Mouse (Mus musculus) bone marrow macrophage, adult 2 months (primary cell): ENCODE results near the gene Nup210l. TPM values are rescaled to one million over a fixed set of nuclear protein-coding genes. Genes with fewer than 3 reads are reported as not detected.

Experiments used
- H3K27ac ChIP-seq: 2 replicates; pipeline ENCODE4 v1.5.1; 2012; ENCODE audit warnings: low read depth, low read length; ENCODE audit not compliant: insufficient read depth
- H3K4me1 ChIP-seq: 2 replicates; pipeline ENCODE4 v1.6.1; 2012; ENCODE audit warnings: low read length; ENCODE audit not compliant: control insufficient read depth, insufficient read depth
- H3K4me3 ChIP-seq: 2 replicates; pipeline ENCODE4 v1.5.1; 2012; ENCODE audit warnings: mild to moderate bottlenecking, low read length, moderate library complexity; ENCODE audit not compliant: insufficient read depth
- CTCF ChIP-seq: IDR thresholded peaks from 2 replicates; pipeline ENCODE4 v1.5.1; 2012; ENCODE audit warnings: low read depth, mild to moderate bottlenecking, low read length, moderate library complexity
- POLR2A ChIP-seq: IDR thresholded peaks from 2 replicates; pipeline ENCODE4 v1.6.1; 2012; ENCODE audit warnings: mild to moderate bottlenecking, low read depth, low read length, borderline replicate concordance
- polyA plus RNA-seq: library from polyadenylated mRNA; stranded (reverse); fragments of >200 nt; gene quantifications from 2 replicates; pipeline ENCODE4 v1.2.4, GENCODE M21; 2012; ENCODE audit not compliant: missing spikeins, insufficient read depth, insufficient read length

Nup210l gene
- polyA plus RNA-seq, 1 experiment: 0.28 TPM

DNA sequence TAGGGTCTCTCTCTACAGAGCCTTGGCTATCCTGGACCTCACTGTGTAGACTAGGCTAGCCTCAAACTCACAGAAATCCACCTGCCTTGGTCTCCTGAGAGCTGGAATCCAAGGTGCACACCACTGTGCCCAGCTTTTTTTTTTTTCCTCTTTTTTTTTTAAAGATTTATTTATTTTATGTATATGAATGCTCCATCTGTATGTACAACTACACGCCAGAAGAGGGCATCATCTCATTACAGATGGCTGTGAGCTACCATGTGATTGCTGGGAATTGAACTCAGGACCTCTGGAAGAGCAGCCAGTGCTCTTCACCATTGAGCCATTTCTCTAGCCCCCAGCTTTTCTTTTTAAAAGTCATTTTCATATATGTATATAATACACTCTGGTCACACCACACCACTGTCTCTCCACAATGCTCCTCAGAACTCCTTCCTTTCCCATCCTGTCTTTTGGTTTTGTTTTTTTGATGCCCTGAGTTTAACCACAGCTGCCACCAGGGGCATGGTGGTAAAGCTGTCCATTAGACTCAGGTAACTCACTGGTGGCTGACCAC, 112.0 kb downstream of the Nup210l start:
- Histone ChIP-seq H3K4me3 (no peak overlapping the region), H3K27ac (no peak overlapping the region), H3K4me1 (peaks cover 15% of the 10 kb centered on the region)
- TF ChIP-seq CTCF (no peak), POLR2A (no peak)

DNA sequence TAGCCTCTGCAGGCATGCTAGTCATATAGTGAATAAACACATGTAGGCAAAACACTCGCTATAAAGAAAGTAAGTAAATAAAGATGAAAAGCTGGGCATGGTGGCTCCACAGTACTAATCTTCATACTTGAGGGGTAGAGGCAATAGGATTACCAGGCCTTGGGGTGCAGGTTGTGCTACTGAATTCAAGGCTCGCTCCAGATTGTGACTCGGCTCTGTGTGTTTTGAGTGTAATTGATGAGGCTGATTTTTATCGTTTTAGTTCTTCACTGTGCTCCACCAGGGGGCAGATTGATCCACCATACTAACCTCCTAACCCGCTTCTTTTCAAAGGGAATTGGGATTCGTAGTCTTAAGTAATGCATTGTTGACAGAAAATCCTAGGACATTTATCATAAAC, 116.2 kb downstream of the Nup210l start:
- Histone ChIP-seq H3K27ac (0 out of 2 replicates have a peak overlapping the region, but pooled peaks have one; percentile 7), H3K4me3 (peak overlapping the region; percentile 46), H3K4me1 (peaks cover 6% of the 10 kb centered on the region)
- TF ChIP-seq CTCF (no peak), POLR2A (no peak)

DNA sequence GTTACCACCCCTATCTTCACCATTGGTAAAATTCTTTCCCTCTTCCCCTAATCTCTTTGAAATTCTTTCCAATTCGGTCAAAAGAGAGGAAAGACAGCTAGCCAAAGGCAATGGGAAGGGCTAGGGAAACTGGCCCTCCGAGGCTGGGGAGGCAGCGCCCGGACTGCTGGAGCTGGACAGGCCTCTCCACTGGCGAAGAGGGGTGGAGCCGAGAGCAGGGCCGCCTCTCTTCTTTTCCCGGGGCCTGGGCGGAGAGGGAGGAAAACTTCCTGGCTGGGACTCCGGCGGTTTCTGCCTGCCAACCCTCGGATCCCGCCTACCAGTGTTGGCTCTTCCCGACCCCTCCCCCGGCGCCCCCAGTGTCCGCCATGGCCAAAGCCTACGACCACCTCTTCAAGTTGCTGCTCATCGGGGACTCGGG, 116.6 kb downstream of the Nup210l start:
- H3K4me1 ChIP-seq: peaks cover 6% of the 10 kb centered on the region
- TF ChIP-seq POLR2A (no peak), CTCF (no peak)
- H3K4me3 ChIP-seq: peak overlapping the region; percentile 46
- peak overlapping the region; percentile 7; the same call in 1 of the 2 replicates for H3K27ac ChIP-seq

DNA sequence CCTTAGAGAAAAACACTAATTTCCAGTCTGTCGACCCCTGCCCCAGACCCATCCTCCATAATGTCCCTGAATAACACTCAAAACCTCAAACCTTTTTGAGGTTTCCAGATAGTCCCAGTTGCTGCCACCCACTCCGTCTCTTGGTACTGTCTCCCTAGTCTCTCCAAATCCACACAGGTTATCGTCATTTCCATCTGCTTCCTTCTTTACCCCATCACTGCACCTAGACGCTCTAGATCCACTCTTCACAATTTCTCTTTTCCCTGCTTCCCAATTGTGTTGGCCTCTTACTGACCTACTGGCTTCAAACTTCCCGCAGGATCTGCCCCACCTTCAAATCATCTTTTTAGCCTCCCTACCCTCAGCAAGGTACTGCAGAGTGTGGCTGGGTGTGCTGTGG, 117.2 kb downstream of the Nup210l start:
- H3K27ac ChIP-seq: no peak overlapping the region

DNA sequence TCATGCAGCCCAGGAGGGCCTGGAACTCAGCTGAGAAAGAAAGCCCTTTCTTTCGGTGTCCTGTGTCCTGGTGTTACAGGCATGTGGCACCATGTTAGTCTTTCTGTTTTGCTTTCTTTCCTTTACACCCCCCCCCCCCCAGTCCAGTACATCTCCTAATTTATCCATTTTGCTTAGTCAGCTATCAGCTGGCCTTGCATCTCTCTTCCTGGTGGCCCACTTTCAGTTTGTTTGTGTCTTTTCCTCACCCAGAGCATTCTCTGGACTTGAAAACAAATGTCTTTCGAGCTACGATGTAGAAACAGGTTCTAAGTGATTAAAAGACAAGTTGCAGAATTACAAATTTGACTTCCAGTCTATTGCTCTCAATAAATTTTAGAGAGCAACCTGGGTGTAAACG, 118.5 kb downstream of the Nup210l start:
- no peak overlapping the region for H3K27ac ChIP-seq
- TF ChIP-seq CTCF: no peak
- no peak for TF ChIP-seq POLR2A
- H3K4me1 ChIP-seq: peaks cover 6% of the 10 kb centered on the region
- H3K4me3 ChIP-seq: no peak overlapping the region

More for the DNA sequence above, 117.2 kb downstream of the Nup210l start:
- Histone ChIP-seq H3K4me1 (peaks cover 6% of the 10 kb centered on the region), H3K4me3 (no peak overlapping the region)
- TF ChIP-seq CTCF: no peak
- no peak for TF ChIP-seq POLR2A

DNA sequence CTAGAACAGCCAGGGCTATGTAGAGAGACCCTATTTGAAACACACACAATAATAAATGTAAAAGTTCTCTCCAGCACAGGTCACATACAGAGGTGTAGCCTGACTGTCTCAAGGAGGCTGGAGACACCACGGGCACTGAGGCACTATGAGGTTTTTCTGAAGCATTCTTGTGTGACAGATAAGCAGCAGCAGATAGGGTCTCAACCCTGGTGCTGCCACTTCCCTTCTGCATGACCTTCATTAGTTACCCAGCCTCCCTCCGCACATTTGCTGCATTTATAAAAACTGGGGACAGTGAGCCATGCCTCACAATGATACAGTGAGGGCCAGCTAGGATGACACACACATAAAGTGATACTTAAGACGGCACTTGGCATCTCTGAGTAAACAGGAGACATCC, 119.0 kb downstream of the Nup210l start:
- H3K4me3 ChIP-seq: no peak overlapping the region
- TF ChIP-seq CTCF (no peak), POLR2A (no peak)

DNA sequence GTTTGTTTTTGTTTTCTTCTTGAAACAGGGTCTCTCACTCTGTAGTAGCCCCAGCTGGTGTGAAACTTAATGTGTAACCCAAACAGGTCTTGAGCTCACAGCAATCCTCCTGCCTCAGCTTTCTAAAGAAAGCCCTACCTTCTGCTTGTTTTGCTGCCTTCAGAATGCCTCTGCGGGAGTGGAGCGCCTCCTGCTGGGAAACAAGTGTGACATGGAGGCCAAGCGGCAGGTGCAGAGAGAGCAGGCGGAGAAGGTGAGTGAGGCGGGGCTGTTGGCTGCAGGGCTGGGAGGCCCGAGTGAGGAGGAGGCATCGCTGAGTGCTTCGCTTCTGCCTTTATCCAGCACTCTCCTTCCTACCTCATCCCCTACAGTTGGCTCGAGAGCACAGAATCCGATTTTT, 120.4 kb downstream of the Nup210l start:
- no peak overlapping the region for H3K27ac ChIP-seq
- TF ChIP-seq POLR2A (no peak), CTCF (no peak)
- no peak overlapping the region for H3K4me3 ChIP-seq
- peaks cover 6% of the 10 kb centered on the region for H3K4me1 ChIP-seq

More for the DNA sequence above, 119.0 kb downstream of the Nup210l start:
- H3K27ac ChIP-seq: no peak overlapping the region
- H3K4me1 ChIP-seq: peaks cover 6% of the 10 kb centered on the region

DNA sequence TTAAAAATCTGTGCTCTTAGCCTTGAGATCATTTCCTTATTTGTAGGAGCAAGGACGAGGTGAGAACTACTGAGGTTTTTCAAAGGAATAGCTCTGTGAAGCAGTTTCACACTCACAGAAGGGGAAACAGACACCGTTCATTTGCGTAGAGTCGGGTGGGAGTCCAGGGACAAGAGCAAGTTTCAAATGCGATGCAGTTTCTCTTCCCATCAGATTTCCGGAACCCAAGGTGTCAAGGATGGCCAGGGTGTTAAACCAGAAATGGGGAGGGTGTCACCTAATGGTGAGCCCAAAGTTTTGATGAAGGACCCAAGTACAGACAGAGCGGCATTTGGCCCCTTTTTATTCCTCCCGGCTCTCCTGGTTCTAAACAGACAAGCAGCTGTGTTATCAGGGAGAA, 127.1 kb downstream of the Nup210l start:
- peaks cover 2% of the 10 kb centered on the region; the same call in 1 of the 2 replicates for H3K4me1 ChIP-seq
- H3K27ac ChIP-seq: no peak overlapping the region
- peak overlapping the region; percentile 95 for H3K4me3 ChIP-seq
- TF ChIP-seq POLR2A (no peak), CTCF (no peak)

DNA sequence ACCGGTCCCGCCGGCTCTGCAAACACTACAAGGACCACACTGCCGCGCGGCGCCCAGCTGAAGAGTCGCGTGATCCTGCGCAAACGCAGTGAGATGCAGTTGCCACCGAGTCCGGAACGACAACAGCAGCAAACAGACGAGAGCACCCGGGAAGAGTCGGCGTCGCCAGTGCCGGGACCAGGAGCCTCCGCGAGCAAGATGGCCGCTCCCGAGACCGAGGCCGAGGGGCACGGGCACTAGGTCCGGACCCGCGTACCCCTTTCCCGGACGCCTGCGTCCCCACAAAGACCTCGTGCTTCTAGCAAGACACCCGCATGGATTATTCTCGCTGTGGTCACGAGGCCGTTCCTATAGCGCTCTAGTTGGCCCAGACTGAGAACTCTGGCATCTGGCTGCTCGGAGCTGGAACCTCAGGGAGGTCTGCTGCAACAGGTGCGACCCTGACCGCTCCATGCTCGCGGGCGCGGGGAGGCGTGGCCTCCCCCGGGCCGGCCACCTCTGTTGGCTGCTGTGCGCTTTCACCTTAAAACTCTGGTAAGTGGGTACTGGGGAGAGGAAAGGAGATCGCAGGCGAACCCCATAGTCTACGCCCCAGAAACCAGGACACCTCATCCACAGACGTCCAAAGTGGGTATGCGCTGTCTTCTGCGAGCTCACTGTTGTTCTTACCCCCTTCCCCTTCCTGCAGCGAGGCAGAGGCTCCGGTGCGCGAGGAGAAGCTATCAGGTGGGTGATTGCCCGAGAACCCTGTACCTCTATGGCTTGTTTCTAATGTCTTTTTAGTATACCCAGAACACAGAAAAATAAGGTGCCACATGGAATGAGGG, 127.8 kb downstream of the Nup210l start, which contains the start of gene Jtb:
TSS of gene Jtb (plus strand) at position 91 of the 827 bp plus-strand sequence.
- peak within 1 kb of the TSS; percentile 78 for H3K27ac ChIP-seq
- peak; percentile 22; the same call in 1 of the 2 replicates for TF ChIP-seq CTCF
- peak; percentile 68; the same call in 1 of the 2 replicates for TF ChIP-seq POLR2A
- H3K4me3 ChIP-seq: peak within 1 kb of the TSS; percentile 95
- H3K4me1 ChIP-seq: peaks cover 2% of the 10 kb centered on the region; the same call in 1 of the 2 replicates

DNA sequence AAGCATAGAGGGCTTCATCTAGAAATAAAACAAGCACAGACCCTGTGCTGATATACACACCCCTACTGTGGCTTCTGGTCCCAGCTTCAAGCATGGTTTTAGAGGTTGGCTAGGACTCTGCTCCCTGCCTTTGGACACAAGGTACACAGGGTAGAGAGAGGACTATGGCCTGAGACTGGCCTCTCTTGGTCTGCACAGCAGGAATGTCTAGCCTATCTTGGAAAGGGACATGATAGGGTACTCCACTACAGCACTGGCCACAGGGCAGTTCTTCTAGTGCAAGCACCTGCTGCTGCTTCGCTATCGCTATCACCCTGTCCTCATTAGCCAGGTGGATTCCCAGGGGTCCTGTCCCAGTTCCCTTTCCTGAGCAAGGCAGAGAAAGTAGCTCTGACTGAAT, 137.3 kb downstream of the Nup210l start:
- Histone ChIP-seq H3K4me3 (no peak overlapping the region), H3K27ac (no peak overlapping the region), H3K4me1 (peaks cover 12% of the 10 kb centered on the region)
- TF ChIP-seq POLR2A: no peak
- TF ChIP-seq CTCF: no peak
